Comparison of ENCODE assay signal across 11 mouse cellular contexts in the genomic region with DNA sequence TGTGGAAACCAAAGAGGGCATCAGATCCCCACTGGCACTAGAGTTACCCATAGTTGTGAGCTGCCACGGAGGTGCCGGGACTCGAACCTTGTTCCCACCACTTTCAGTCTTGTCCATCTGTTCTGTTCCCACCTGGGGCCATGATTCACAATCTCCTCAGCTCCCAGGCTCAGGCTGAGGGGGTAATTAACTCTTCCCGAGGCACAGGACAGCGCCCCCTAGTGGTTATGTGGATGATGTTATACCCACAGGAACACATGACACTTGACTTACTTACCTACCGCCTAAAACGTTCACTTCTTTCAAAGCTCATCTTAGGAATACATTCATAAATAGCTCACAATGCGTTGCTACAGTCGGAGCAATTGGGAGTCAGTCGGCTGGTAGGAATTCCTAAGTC. TPM values are rescaled to one million over a fixed set of nuclear protein-coding genes. Genes with fewer than 3 reads are reported as not detected.
DNase-seq lines count a peak whose midpoint lies in the region.
"Had no signal": no experiment of that assay in that cellular context is flagged by ENCODE, and none has a peak within 500 bp of the region (broad histone marks: within the 10 kb centered on the region; RNA-seq: fewer than 3 reads in every experiment).

No protein-coding gene starts in this region.

- H3K9me3 ChIP-seq in heart, embryonic 10.5 days, result no peaks in the 10 kb centered on the region
- H3K9me3 ChIP-seq: forebrain, embryonic 13.5 days; lung, embryonic 15.5 days had no signal

- intact Hi-C loops in heart, postnatal 25 days (cut with DNase I), result loop anchor here (10.0 kb wide), 1 partner anchor 332 kb away; no protein-coding TSS in a partner anchor

- H3K4me3 ChIP-seq in heart, embryonic 10.5 days, result no peak overlapping the region
- H3K4me3 ChIP-seq: forebrain, embryonic 13.5 days; lung, embryonic 15.5 days had no signal

- 66% methylated on average over 10 of the region's 10 CpGs for WGBS in heart, embryonic 10.5 days

- no peak overlapping the region for H3K27ac ChIP-seq in heart, embryonic 10.5 days
- H3K27ac ChIP-seq: forebrain, embryonic 13.5 days; lung, embryonic 15.5 days had no signal

- H3K4me1 ChIP-seq in heart, embryonic 10.5 days, result no peaks in the 10 kb centered on the region
- H3K4me1 ChIP-seq: forebrain, embryonic 13.5 days had no signal

- H3K27me3 ChIP-seq in heart, embryonic 10.5 days (ENCODE audit: insufficient read depth, poor library complexity, severe bottlenecking), result no peaks in the 10 kb centered on the region
- H3K27me3 ChIP-seq: forebrain, embryonic 13.5 days; lung, embryonic 15.5 days had no signal

- DNase-seq in heart, embryonic 10.5 days (ENCODE audit: low spot score), result peak; percentile 73
- DNase-seq in heart, postnatal 25 days (ENCODE audit: low spot score), result no peak
- DNase-seq in right cerebral cortex, postnatal 4 days, result peak; percentile 44
- no peak for DNase-seq in right cerebral cortex, postnatal 14 days
- peak; percentile 25 for DNase-seq in c-Kit-positive CD71-positive TER-119-positive erythroid progenitor cells, embryonic 14.5 days (ENCODE audit: low spot score)
- peak; percentile 29 for DNase-seq in thymus, postnatal 14 days
- DNase-seq in right cerebral cortex, postnatal 36 days (ENCODE audit: low spot score in 2 of 2), result no peak
- no peak for DNase-seq in urinary bladder, adult 18-20 months (ENCODE audit: low spot score in 2 of 2)
- DNase-seq: heart, postnatal 14 days had no signal

- H3K36me3 ChIP-seq in heart, embryonic 10.5 days, result peaks cover 29% of the 10 kb centered on the region

RNA-seq across cellular contexts. Expression of gene Evl, which starts 18.1 kb away (rescaled TPM):
- 29.6 and 42.5 TPM in 2 replicates for polyA plus RNA-seq in heart, embryonic 10.5 days (2016; fragmentation: Nextera tagmentation; extraction: Ambion mirVana)
- total RNA-seq in heart, postnatal 25 days (2021), result 10 to 100 TPM; 50.8 to 51.7 TPM

Comparison
In these comparisons a context has a peak if more than half of its experiments do, and no peak if none do; other contexts are left out.
1. DNase-seq: peak in heart, embryonic 10.5 days (single experiment), right cerebral cortex, postnatal 4 days (single experiment), c-Kit-positive CD71-positive TER-119-positive erythroid progenitor cells, embryonic 14.5 days (single experiment) and thymus, postnatal 14 days (single experiment); none in heart, postnatal 25 days (single experiment), right cerebral cortex, postnatal 14 days (single experiment), right cerebral cortex, postnatal 36 days (0 of 2) and urinary bladder, adult 18-20 months (0 of 2).